Mouse (Mus musculus) erythroblast, embryonic 14.5 days (primary cell): Measurements from ENCODE around the gene Cgas.

Experiments used
- GATA1 ChIP-seq: IDR thresholded peaks from 2 replicates; pipeline ENCODE4 v1.6.1; 2012; ENCODE audit warnings: low read length, inconsistent platforms, mixed read lengths
- TAL1 ChIP-seq: IDR thresholded peaks from 3 replicates; pipeline ENCODE4 v1.6.1; 2012; ENCODE audit warnings: low read length, inconsistent platforms, mixed read lengths

DNA sequence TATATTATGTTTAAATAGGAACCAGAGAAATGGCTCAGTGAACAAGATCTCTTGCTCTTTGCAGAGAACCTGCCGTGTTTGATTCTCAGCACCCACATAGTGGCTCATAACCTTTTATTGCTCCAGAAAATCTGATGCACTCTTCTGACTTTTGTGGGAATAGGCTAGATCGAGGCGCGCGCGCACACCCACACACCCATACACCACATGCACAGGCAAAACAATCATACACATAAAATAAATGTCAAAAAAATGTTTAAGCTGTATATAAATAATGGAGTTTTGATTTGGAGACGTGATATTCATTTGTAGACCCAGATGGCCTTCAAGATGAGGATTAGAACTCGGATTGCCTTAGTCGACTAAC lies 4.6 kb upstream of the Cgas start:
- TF ChIP-seq GATA1: no peak
- TF ChIP-seq TAL1: no peak
